Mouse (Mus musculus): ENCODE results near the gene Lef1.

Gene Lef1

DNA sequence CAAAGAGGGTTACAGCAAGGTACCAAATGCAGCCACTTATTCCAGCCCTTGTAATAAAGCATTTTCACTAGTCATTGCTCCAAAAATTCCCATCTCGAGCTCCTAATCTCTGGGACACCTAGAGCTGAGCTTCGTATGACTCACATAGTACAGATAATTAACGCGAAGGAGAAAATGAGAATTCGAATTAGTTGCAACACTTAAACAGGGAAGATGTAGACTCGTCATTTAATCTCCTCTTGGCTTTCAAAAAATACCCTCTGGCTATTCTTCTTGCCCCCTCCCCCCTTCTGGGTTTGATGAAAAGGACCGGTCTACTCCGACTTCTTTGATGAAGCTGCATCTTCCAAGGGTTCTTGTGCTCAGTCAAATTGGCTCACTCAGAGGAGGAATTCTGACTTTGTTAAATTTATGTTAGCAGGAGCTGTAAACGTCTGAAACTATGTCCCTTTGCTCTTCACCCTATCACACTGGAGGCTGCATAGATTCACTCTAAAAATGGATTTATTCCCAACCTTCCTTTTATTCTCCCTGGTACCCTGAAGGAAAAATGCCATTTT, 2.1 kb upstream of the Lef1 start:
- no peak for DNase-seq

DNA sequence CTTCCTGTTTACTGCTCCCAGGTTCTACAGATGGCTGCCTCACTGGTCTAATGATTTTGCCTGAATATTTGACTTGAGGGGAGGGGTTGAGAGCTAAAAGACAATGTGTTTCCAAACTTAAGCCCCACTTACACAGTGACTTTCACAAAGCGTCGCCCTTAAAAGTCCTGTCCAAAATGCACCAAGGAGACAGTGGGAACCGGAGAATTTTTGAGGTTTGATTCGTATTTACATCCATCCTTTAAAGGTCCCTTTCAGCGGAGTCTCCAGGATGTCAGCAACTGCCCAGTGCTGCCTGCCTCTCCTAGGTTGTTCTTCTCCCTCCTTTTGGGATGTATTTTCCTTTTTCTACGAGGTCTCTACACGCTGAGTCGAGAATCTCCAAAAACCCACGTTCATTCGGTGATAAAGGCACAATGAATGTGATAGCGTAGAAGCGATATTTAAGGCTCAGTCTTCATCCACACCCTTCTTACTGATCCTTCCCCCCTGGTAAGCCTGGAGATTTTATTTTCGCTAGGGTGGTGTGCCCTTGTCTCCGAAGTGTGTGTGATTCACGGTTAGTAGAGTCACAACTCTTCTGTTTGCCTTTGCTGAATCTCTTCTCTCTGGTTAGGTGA, 1.1 kb upstream of the Lef1 start:
- no peak for DNase-seq

DNA sequence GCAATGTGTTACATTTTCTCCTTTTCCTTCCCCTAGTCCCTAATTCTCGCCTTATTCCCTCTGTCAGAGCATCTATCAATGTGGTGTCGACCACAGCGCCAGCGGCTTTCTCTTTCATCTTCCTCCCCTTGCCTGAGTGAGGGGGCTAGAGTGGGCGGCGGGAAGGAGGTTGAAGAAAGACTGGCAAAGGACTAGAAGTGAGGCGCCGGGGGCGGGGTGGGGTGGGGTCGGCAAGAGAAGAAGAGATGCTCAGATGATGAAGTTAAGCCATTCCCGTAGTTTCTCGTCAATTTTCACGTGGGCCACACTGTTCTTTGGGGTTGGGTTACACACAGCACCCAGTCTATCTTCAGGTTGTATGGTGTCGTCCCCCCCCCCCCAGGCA, 593 bp upstream of the Lef1 start:
- no peak for DNase-seq

DNA sequence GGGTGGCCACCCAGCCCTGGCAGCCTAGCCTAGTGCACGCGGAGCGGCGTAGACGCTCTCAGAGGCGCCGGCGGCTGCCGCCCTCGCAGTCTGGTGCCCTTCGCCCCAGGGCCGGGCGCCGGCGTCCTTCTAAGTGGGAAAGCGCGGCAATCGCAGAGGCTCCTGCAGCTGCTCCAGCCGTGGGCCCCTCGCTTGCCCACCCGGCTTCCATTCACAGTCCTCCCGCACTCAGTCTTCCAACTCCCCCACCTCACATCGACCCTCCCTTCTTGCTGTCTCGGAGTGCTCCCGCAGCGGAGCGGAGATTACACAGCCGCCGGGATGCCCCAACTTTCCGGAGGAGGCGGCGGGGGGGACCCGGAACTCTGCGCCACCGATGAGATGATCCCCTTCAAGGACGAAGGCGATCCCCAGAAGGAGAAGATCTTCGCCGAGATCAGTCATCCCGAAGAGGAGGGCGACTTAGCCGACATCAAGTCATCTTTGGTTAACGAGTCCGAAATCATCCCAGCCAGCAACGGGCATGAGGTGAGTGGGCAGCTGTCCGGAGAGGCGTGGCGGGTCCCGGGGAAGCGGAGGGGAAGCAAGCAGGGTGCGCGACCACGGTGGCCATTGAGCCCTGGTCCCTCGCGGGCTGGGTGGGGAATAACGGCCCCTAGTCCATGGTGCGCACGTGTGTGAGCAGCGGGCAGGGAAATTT, 1.0 kb downstream of the Lef1 start:
- DNase-seq, result no peak

DNA sequence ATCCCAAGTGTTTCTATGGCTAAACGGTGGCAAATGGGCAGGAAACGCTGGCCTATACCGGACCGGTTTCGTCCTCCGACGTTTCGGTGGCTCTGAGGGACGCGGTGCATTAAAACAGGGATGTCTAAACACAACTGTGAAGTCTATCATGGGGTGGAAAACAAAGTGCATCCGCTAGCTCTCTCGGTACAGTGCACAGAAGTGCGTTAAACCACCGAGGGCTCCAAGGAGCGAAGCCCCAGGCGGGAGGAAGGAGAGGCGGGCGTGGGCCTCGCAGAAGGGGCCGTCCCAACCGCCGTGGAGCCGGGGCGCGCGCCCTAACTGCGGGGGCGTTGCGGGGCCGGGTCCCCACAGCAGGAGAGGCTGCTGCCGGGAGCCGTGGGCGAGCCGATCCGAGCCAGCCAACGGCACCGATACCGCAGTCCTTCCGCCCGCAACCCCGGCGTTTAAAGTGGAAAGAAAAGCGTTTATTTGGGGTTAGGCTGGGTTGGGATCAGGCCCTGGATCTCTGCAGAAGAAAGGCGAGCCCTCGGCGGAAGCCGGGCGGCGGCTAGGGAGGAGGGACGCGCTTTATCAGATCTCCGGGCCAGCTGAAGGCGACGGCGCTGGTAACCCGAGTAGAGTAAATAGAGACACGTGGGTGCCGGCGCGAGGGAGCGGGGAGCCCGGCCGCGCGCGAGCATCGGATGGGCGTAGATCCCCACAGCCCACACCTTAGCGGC, 1.7 kb downstream of the Lef1 start:
- DNase-seq, result no peak

DNA sequence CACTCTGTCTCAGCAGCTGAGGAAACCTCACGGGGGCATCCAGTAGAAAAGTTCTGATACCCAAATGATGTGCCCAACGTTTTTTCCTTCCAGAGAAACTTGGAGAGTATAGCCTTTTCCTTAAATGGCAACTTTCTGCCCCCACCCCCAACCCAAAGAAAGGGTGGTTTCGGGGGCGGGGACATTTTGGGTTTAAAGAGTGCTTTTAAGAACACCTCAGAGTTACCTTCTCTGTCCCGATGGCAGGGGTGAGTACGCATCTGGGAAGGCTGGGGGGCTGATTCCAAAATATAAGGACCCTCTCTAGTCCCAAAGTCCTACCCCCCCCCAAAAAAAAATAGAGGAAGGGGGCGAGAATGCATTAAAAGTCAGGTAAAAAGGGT, 2.3 kb downstream of the Lef1 start:
- no peak for DNase-seq

DNA sequence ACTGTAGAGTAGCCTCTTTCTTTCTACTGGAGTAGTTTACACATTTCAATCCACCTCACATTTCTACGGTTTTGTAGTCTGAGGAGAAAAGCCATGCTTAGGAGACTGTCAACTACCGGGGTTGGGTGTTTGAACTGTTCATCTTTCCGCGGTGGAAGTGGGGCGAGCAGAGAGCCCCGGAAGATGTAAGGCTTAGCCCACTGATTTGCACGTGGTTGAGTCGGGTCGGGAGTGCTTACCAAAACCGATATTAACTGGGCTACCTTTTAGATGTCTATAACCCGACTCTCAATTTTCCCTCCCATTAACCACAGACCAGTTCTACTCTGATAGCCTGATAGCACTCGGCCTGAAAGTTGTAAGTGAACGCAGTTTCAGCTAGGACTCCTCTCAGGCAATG, 2.8 kb downstream of the Lef1 start:
- no peak for DNase-seq

DNA sequence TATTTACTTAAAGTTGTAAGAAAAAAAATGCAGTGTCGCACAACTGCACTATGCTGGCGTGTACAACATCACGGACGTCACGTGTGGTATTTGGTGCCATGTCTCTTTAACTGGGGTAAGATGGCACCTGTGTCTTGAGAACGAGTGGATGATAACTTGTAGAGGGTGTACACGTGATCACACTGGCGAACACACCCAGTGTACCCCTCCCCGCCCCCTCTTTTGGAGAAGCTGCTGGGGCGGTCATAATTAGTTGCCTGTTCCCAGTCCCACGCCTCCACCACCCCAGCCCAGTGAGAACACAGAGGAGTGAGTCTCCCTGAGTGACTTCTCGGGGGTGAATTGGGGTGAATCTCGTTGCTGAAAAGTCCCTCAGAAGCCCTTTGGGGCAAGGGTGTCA, 5.8 kb downstream of the Lef1 start:
- no peak for DNase-seq

DNA sequence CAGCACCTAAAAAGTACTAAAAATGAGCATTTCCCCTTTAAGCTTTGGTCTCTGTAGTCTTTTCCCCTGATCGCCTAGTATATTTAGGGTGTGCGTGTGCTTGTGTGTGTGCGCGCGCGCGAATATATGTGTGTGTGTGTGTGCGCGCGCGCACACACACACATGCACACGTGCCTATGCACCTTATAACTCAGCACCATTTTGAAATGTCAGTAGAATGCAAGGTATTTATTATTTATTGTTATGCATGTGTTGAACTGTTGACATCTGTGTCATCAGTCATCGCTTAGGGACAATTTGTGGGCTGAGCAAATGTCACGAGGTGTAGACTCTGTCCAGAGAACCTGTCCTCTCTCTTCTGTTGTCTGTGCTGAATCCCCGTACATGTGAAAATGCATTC, 7.1 kb downstream of the Lef1 start:
- DNase-seq, result no peak

DNA sequence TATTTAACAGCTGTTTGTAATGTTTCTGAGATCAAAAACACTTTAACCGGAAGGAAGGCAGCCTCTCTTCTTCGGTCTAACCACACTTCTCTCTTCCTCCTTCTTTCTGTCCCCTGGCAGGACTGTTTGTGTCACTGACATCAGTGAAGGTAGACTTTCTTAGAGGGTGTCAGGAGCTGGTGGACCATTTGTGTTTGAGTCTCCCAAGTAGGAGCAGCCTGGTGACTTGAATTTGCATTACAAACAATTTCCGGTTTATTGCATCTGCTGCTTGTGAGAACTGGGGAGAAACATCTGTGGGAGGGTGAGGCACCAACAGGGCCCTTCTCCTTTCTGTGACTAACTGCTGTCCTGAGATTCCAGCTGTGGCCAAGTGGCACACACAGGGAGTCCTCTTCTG, 7.6 kb downstream of the Lef1 start:
- no peak for DNase-seq

DNA sequence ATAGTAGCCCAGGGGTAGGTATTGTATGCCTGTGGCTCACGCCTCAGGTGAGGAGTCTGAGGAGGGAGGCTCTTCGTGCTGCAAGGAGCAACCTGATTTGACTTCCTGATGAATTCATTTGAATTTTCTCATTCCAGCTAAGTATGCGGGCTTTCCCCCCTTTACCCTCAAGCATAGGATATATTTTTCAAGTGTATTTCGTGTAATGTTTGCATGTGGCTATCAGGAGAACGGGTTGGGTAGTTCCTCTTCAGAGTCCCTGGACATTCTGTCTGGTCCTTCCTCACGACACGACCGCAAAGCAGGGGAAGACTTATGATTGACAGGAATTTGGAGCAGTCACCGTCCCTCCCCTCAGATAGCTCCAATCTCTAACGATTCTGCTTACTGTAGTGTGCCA, 9.2 kb downstream of the Lef1 start:
- DNase-seq, result no peak

DNA sequence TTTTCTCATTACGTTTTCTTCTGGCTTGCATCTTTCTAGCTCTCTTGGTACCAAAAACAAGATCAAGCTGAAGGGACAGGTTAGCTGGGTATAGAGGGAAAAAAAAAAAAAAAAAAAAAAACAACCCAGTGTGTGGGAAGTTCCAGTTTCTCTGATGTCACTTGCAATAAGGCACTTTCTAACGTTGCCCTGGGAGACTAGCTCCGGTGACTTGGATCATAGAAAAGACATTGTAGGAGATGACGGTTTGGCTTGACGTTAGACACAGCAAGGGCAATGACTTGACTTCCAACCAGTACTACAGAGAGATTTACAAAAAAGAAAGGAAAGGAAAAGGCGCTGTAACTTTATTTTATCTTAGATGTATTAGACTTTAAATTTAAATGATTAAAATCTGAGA, 13.2 kb downstream of the Lef1 start:
- no peak for DNase-seq

DNA sequence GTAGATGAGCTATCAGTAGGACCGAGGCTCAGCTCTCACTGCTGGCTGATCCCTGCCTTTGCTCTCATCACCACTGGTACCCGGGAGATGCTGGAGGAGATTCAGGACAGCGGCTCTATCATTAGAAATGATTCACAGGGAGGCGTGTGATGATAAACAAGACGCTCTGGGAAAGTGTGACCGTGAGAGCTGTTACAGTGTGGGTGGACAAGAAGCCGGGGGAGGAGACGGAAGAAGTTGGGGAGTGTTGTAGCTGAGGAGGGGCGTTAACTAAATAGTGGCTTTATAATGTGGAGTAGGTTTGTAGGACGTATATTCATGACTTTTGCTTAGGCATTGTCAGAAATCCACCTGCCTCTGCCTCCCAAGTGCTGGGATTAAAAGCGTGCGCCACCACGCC, 15.6 kb downstream of the Lef1 start:
- no peak for DNase-seq

DNA sequence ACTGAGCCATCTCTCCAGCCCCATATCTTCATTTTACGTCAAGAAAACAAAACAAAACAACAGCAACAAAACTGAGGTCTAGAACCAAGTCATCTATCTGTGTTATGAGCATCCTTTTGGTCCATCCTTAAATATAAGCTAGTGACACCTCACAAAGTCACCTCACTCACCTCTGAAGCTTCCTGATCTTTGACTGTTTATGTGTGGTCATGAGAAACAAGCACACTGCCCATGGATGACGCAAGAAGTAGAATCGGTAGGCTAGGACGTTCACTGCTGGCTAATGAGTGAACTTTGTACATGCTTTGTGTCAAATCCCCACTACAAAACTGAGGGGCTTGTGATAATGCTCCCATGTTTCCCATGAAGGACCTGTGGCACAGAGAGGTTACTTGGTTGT, 16.2 kb downstream of the Lef1 start:
- no peak for DNase-seq

DNA sequence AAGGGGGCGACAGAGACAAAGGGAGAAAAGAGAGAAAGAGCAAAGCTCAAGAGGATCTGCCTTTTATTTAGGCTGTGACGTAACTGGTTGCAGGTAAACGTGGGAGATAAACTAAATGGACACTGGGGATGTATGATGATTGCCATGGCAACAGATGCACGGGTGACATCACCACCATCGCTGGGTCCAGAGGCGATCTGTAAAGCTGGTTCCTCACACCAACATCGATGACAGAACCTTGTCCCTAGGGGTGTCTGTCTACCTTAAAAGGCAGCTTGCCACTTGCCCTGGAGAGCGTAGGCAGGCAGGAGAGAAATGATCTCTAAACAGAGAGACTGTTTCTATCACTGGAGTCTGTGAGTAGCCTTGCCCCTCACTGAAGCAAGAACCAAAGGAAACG, 23.7 kb downstream of the Lef1 start:
- DNase-seq, result no peak

DNA sequence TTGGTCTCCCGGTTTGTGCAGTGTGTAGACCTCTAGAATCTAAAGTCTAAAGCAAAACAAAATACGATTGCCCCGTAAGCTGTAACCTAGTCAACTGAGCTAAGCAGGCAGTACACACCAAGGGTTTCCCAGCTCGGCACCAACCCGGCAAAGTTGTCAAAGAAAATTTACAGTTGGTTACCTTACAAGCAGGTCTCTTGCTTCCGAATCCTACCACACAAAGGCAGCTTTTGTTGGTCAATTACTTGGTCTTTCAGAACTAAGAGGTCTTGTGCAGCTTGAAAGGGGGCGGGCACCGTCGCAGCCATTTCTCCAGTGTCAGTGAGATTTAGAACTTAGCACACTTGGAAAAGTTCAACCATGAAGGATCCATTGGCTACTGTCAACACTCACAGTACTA, 25.2 kb downstream of the Lef1 start:
- no peak for DNase-seq

DNA sequence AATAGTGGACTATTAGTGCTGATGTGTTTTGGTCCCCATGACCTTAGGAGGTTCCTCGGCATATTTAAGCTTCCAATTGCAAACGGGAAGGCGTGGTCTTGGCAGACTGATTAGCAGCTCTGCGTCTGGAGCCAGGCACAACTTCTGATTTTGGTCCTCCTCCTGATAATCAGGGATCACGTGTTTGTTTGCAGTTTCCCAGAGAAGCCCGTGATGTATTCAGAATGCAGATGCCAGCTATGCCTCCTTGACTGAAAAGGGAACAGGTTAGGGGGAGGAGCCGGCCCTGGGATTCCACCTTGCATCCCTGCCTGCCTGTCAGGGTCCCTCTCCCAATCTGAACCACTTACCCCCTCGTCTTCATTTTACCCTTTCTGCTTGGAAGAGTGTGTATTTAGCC, 26.2 kb downstream of the Lef1 start:
- DNase-seq, result no peak

DNA sequence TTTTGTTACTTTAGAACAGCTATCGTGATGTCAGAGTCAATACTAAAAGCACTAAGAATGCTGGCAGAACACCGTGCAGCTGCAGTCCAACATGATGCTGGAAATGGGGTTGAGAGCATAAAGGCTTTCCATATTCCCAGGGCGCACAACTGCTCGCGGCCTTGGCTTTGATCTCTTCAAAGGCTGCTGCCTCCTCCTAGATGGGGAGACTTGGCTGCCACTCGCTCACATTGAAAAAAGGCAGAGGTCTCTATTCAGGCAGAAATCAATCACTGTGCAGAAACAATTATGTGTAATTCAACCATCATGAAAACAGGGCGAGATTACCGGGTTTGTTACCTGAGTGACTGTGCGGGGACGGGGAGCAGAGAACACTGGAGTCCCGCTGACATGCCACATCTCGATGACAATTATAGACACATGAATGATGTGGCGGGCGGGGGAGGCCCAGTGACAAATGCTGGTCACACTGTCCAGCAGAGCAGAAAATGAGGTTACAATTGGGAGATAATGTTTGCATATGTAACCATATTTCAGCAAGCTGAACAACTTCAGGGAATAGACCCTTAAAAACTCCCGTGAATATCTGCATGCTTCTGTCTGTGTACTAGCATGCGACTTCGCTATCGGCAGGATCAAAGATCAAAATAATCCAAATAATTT, 27.0 kb downstream of the Lef1 start:
- no peak for DNase-seq

DNA sequence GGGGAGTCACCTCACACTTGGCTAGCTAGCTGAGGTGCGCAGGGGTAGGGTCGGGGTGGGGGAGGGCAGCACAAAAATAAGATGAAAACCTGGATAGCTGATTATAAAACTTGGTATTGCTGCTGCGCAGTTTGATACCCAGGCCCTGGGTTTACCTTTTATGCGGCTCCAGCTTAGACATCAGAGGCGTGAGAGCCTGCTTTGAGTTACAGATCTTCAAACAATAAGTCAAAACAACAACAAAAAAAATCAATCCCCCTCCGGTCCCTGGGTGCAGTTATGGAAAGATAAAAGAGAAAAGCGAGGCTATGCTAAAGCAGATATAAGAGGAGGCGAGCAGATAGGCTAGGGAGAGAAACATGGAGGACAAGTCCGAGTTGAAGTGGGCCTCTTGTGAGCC, 28.0 kb downstream of the Lef1 start:
- no peak for DNase-seq

DNA sequence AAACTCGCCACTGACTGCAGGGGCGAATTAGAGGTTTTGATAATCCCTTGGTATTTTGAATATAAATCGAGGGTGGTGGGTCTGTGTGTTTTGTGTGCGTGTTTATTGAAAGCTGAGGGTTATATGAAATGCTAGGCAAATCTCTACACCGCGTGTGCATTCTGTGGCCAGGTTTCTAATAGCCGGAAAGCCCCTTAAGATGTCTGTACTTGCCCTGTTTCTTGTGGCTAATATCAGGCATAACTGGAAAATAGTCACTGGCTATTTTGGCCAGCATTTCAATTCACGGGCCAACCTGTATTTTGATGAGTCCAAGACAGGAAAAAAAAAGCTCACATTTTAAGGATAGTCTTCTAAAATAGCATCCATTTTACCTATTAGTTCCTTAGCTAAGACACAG, 28.5 kb downstream of the Lef1 start:
- DNase-seq, result no peak

DNA sequence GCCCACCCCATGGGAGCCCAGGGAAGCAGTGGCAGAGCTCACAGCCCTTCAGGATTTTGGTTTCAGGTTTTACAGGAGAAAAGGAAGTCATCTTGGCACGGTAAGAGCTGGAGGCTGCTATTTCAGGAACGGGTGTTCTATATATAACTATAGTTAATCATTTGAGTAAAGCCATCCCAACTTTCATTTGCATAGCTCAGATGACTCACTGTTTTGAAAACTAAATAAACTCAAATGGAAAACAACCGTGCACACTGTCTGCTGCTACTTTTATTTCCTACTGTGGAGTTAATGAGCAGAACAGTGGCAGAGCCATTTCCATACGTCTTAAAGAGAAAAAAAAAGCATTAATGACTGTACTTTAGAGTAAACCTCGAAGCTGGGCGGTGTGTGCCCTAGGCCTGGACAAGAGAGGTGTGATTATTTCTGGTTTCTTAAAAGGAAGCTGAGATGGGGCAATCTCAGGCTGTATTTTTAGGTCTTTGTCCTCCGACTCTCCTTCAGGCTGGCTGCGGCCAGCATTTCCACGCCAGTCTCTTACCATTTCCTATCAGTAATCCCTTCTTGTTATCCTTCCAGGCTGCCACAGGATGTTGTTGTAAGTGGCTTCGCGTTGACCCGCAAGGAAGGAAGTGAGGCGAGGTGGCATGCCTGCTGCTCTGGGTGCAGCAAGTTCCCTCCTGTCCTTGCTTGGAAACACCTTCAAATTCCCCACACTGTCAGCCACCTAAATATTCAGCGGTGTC, 29.2 kb downstream of the Lef1 start:
- no peak for DNase-seq

DNA sequence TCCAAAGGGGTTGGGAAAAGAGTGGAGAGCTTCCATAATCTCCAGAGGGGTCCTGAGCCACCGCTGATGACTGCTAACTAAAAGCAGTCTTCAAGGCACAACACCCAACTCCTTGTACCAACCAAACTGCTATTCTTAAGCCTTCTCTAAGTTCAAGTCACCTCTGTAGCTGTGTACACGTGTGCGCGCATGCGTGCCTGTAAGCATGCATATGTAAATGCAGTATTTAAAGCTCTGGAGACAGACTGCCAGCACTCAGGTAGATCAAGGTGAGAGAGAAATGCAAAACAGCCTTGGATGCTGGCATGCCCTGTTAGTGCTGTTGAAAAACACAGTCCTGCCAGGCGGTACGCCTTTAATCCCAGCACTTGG, 29.8 kb downstream of the Lef1 start:
- no peak for DNase-seq

DNA sequence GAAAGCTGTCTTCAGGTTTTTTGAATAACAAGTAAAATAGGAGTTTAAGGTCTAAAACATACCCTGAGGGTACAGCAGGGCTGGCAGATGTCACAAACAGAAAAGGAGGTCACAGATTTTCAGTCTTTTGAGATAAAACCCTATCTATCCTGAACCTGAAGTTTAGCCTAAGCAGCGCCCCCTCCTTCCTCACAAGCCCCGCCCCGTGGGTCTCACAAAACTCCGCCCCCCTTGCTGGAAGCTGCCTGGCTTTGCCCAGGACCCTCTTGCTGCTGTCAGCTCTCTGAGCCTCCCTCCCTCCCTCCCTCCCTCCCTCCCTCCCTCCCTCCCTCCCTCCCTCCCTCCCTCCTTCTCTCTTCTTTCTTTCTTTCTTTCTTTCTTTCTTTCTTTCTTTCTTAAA, 31.3 kb downstream of the Lef1 start:
- no peak for DNase-seq

Measured in layer of hippocampus, adult 9-11 months (tissue).